Mouse (Mus musculus): ENCODE data around the gene Hcn3.

- TF ChIP-seq EP300 (IDR thresholded peaks at IDR 0.05; ENCODE audit: insufficient read depth, low read depth, low read length) (no peak), CTCF (IDR thresholded peaks at IDR 0.05) (no peak)
These were observed 23.3 kb upstream of the Hcn3 start, which contains the start of gene Fam189b for GRCm38 (mm10) chr3:89183058-89183958.
